ENCODE assay signal across 13 mouse cellular contexts in genomic region chr15:94112801-94113200, GRCm38 (mm10).
A peak's percentile ranks its signal among the peaks of the same experiment; 100 is the strongest.
DNase-seq lines count a peak whose midpoint lies in the region.
"Had no signal": no experiment of that assay in that cellular context is flagged by ENCODE, and none has a peak within 500 bp of the region (broad histone marks: within the 10 kb centered on the region; RNA-seq: fewer than 3 reads in every experiment).

No protein-coding gene starts in this region.

- intact Hi-C loops in left cerebral cortex, postnatal 4 days (cut with DNase I): no loop called here
- intact Hi-C loops in left cerebral cortex, postnatal 36 days (cut with DNase I): no loop called here

- 83% methylated on average over 5 of the region's 5 CpGs for WGBS in heart, embryonic 10.5 days

- H3K4me3 ChIP-seq in heart, embryonic 10.5 days: no peak overlapping the region
- H3K4me3 ChIP-seq: forebrain, embryonic 15.5 days; limb, embryonic 12.5 days had no signal

- no peaks in the 10 kb centered on the region for H3K4me1 ChIP-seq in heart, embryonic 10.5 days
- H3K4me1 ChIP-seq: forebrain, embryonic 15.5 days; limb, embryonic 12.5 days had no signal

- DNase-seq in heart, adult 11 months: peak; percentile 85
- DNase-seq in heart, embryonic 10.5 days (ENCODE audit: low spot score): no peak
- peak; percentile 46 for DNase-seq in left cerebral cortex, postnatal 4 days
- no peak for DNase-seq in left cerebral cortex, postnatal 36 days (ENCODE audit: low spot score in 2 of 2)
- DNase-seq in adrenal gland, adult 8-10 months: peak; percentile 9
- DNase-seq in kidney, postnatal 10 days: peak; percentile 21
- DNase-seq in liver: no peak
- DNase-seq: gastrocnemius, postnatal 25 days; thymus, postnatal 36 days had no signal

- H3K27ac ChIP-seq in heart, embryonic 10.5 days: no peak overlapping the region
- H3K27ac ChIP-seq: forebrain, embryonic 15.5 days; limb, embryonic 12.5 days; macrophage had no signal

- no peaks in the 10 kb centered on the region for H3K27me3 ChIP-seq in heart, embryonic 10.5 days (ENCODE audit: insufficient read depth, poor library complexity, severe bottlenecking)
- H3K27me3 ChIP-seq: CH12.LX; forebrain, embryonic 15.5 days; limb, embryonic 12.5 days had no signal

- no peaks in the 10 kb centered on the region for H3K36me3 ChIP-seq in heart, embryonic 10.5 days
- H3K36me3 ChIP-seq: forebrain, embryonic 15.5 days; limb, embryonic 12.5 days had no signal

- no peaks in the 10 kb centered on the region for H3K9me3 ChIP-seq in heart, embryonic 10.5 days
- H3K9me3 ChIP-seq: forebrain, embryonic 15.5 days; limb, embryonic 12.5 days had no signal

Comparison
In these comparisons a context has a peak if more than half of its experiments do, and no peak if none do; other contexts are left out.
1. DNase-seq: peak in heart, adult 11 months (single experiment), left cerebral cortex, postnatal 4 days (single experiment), adrenal gland, adult 8-10 months (single experiment) and kidney, postnatal 10 days (single experiment); none in heart, embryonic 10.5 days (single experiment), left cerebral cortex, postnatal 36 days (0 of 2) and liver (single experiment).